Mouse (Mus musculus) limb, embryonic 14.5 days (tissue): Measurements from ENCODE around the gene Ksr1. TPM values are rescaled to one million over a fixed set of nuclear protein-coding genes. Genes with fewer than 3 reads are reported as not detected.

ENCODE experiments used
- ATAC-seq: fragments of 200-750 bp; cut with Nextera tagmentation; 2 replicates; pipeline ENCODE4 v1.8.0; 2017; ENCODE audit warnings: low read depth, moderate number of reproducible peaks, moderate TSS enrichment; ENCODE audit not compliant: low FRiP score
- DNase-seq: peaks from one replicate; pipeline ENCODE4 v3.0.0-alpha.2; 2015; ENCODE audit warnings: low spot score
- H3K27ac ChIP-seq: fragments of 300-500 bp; sonication (generic); replicated peaks from 2 replicates; pipeline ENCODE4 v1.5.1; 2014; ENCODE audit warnings: low read depth, mild to moderate bottlenecking, low read length, moderate library complexity, mixed read lengths
- H3K27me3 ChIP-seq: fragments of 300-500 bp; sonication (generic); 2 replicates; pipeline ENCODE4 v1.6.1; 2014; ENCODE audit warnings: low read length, mixed read lengths; ENCODE audit not compliant: control insufficient read depth, insufficient read depth
- H3K36me3 ChIP-seq: fragments of 300-500 bp; sonication (generic); 2 replicates; pipeline ENCODE4 v1.6.1; 2014; ENCODE audit warnings: mild to moderate bottlenecking, low read length, moderate library complexity, mixed read lengths; ENCODE audit not compliant: control insufficient read depth, insufficient read depth
- H3K4me1 ChIP-seq: fragments of 300-500 bp; sonication (generic); 2 replicates; pipeline ENCODE4 v1.6.1; 2014; ENCODE audit warnings: antibody characterized with exemption, low read length, mixed read lengths; ENCODE audit not compliant: control insufficient read depth, insufficient read depth
- H3K4me2 ChIP-seq: fragments of 300-500 bp; sonication (generic); replicated peaks from 2 replicates; pipeline ENCODE4 v1.6.1; 2014; ENCODE audit warnings: low read depth, mild to moderate bottlenecking, low read length, moderate library complexity; ENCODE audit not compliant: severe bottlenecking
- H3K4me3 ChIP-seq: fragments of 300-500 bp; sonication (generic); replicated peaks from 2 replicates; pipeline ENCODE4 v1.5.1; 2014; ENCODE audit warnings: low read length
- H3K9ac ChIP-seq: fragments of 300-500 bp; sonication (generic); 2 replicates; pipeline ENCODE4 v1.6.1; 2014; ENCODE audit warnings: mild to moderate bottlenecking, low read depth, low read length, moderate library complexity; ENCODE audit not compliant: severe bottlenecking
- H3K9me3 ChIP-seq: fragments of 300-500 bp; sonication (generic); 2 replicates; pipeline ENCODE4 v1.6.1; 2016; ENCODE audit warnings: low read length; ENCODE audit not compliant: control insufficient read depth
- POLR2A ChIP-seq: fragments of 200-500 bp; IDR thresholded peaks from 2 replicates; pipeline ENCODE4 v1.8.0; 2012; ENCODE audit warnings: inconsistent platforms, mild to moderate bottlenecking, moderate library complexity, borderline replicate concordance; ENCODE audit not compliant: insufficient read depth, insufficient read length; ENCODE audit errors: extremely low read depth
- WGBS: fragments of 180-500 bp; shearing (Covaris S2); extraction: QIAGEN DNeasy Blood & Tissue Kit; methylation state at CpG from one replicate; pipeline ENCODE4 v1.1.7; 2014; 5-methylcytosine and 5-hydroxymethylcytosine counted together
- polyA plus RNA-seq, 2 experiments: library from polyadenylated mRNA; depleted of rRNA in 1 of 2; stranded (reverse) in 1 of 2; unstranded in 1 of 2; fragments of >200 nt; fragmentation: Nextera tagmentation in 1 of 2; extraction: Ambion mirVana in 1 of 2; gene quantifications; 2 replicates each; pipeline versions ENCODE4 v1.2.1 to v1.2.3; 2012 to 2014

Gene Ksr1
- polyA plus RNA-seq, 2 experiments = 8.2 to 24.1 TPM

GRCm38 (mm10) chr11:79005578-79006394 is 140.4 kb downstream of the Ksr1 start:
- H3K9ac ChIP-seq = no peak overlapping the region
- 89% methylated on average over 14 of the region's 14 CpGs for WGBS
- H3K9me3 ChIP-seq = no peaks in the 10 kb centered on the region
- no peaks in the 10 kb centered on the region for H3K27me3 ChIP-seq
- H3K36me3 ChIP-seq = no peaks in the 10 kb centered on the region
- H3K4me3 ChIP-seq = no peak overlapping the region
- ATAC-seq (no peak), DNase-seq (no peak)
- no peak overlapping the region for H3K4me2 ChIP-seq
- H3K4me1 ChIP-seq = peaks cover 11% of the 10 kb centered on the region; the same call in 1 of the 2 replicates
- TF ChIP-seq POLR2A = no peak
- no peak overlapping the region for H3K27ac ChIP-seq

DNA sequence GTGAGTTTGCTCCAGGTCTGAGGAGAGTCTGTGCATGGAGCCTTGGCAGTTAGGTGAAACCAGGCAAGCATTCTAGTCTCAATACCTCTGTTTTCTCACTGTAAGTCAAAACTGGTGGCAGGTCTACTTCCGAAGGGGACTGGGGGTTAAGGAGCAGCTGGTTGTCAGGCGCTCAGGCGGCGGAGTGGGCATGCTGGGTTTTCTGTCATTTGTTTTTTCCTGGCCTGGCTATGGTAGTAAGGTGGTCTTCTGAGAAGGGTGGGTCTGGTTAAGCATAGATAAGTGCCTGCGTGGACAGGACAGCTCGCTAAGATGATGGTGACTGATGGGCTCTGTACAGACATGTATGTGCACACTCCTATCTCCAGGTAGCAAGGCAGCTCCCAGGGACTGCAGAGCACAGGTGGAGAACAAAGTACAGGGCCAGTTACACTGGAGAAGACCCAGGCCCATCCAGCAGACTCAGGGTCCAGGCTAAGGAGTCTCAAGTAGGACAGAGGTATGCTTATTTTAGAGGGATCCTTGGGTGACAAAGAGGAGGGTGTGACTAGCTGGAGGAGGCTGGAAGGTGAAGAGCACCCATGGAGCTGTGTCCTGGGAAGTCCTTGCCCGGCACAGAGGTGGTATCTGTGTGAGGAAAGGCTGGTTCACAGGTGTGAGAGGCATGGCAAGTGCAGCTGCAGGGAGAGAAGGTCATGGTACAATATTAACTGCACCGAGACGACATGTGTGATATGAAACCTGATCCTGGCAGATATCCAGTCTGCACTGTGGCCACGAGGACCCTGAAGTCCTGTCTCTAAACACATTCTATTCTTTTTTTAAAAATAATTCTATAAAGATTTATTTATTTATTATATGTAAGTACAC is 142.2 kb downstream of the Ksr1 start:
- H3K9ac ChIP-seq = no peak overlapping the region
- H3K9me3 ChIP-seq = no peaks in the 10 kb centered on the region
- H3K4me2 ChIP-seq = no peak overlapping the region
- H3K27me3 ChIP-seq = no peaks in the 10 kb centered on the region
- H3K27ac ChIP-seq = no peak overlapping the region
- no peaks in the 10 kb centered on the region for H3K36me3 ChIP-seq
- no peak for DNase-seq
- no peak for ATAC-seq
- WGBS = 65% methylated on average over 10 of the region's 10 CpGs
- H3K4me3 ChIP-seq = no peak overlapping the region
- no peak for TF ChIP-seq POLR2A
- peaks cover 11% of the 10 kb centered on the region; the same call in 1 of the 2 replicates for H3K4me1 ChIP-seq

DNA sequence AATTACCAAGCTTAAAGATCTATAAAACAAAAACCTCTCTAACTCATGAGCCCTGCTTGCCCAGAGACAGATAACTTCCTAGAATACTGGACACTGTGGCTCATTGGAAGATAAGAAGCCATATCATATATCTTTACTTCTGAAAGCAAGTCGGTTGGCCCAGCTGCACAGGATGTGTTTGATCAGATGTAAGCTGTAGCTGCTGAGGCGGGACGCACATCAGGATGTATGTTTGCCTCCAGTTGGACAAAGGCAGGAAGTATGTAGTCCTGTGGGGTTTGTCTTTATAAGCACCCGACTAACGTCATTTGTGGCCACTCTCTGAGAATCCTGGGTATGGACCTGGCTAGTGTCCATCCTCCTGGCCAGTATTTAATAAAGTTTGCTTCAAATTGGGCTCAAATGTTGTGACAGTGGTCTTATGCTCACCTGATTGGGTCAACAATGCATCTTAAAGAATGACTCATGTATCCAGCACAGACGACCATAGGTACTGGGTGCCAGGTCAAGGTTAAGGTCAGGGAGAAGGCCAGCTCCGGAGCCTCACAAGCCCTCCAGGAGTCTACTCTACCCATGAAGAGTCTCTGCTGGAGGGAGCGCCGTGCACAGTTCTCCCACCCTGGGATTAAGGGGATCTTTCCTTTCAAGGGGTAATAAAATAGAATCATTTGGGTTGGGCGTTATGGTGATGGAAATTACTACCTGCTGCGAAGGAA is 143.0 kb downstream of the Ksr1 start:
- ATAC-seq = no peak
- Histone ChIP-seq H3K27me3 (no peaks in the 10 kb centered on the region), H3K9me3 (no peaks in the 10 kb centered on the region), H3K27ac (peak overlapping the region; percentile 43; the same call in 1 of the 2 replicates), H3K9ac (no peak overlapping the region), H3K4me1 (peaks cover 11% of the 10 kb centered on the region; the same call in 1 of the 2 replicates), H3K36me3 (no peaks in the 10 kb centered on the region), H3K4me3 (no peak overlapping the region), H3K4me2 (no peak overlapping the region)
- 56% methylated on average over 11 of the region's 11 CpGs for WGBS
- peak; percentile 48 for DNase-seq
- TF ChIP-seq POLR2A = no peak

- no peak for TF ChIP-seq POLR2A
- WGBS = 54% methylated on average over 5 of the region's 5 CpGs
- Histone ChIP-seq H3K4me3 (no peak overlapping the region), H3K27me3 (no peaks in the 10 kb centered on the region), H3K27ac (peak overlapping the region; percentile 43; the same call in 1 of the 2 replicates), H3K9me3 (no peaks in the 10 kb centered on the region), H3K9ac (no peak overlapping the region), H3K4me2 (no peak overlapping the region), H3K4me1 (peaks cover 11% of the 10 kb centered on the region; the same call in 1 of the 2 replicates), H3K36me3 (no peaks in the 10 kb centered on the region)
- no peak for ATAC-seq
- no peak for DNase-seq
These were observed 143.7 kb downstream of the Ksr1 start for GRCm38 (mm10) chr11:79002551-79002951.

DNA sequence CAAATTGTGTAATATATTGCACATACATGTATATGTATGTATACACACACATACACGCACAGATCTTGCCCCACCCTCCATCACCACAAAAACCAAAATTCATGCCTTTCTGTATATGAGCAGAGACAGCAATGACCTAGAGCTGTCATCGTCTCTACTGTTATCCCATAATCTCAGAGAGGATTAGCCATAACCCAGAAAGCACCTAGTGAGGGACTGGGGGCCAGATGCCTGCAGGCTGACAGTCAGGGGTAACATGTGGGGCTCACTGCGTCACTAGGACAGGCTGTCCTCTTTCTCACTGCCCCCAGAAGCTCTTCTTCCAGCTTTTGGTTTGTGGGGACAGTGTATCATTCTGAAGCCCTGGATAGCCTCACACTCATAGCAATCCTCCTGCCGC is 144.3 kb downstream of the Ksr1 start:
- no peaks in the 10 kb centered on the region for H3K36me3 ChIP-seq
- H3K9me3 ChIP-seq = no peaks in the 10 kb centered on the region
- H3K4me1 ChIP-seq = peaks cover 11% of the 10 kb centered on the region; the same call in 1 of the 2 replicates
- H3K9ac ChIP-seq = no peak overlapping the region
- DNase-seq (no peak), ATAC-seq (no peak)
- H3K4me3 ChIP-seq = no peak overlapping the region
- WGBS = 83% methylated on average over 4 of the region's 4 CpGs
- H3K4me2 ChIP-seq = no peak overlapping the region
- no peak overlapping the region for H3K27ac ChIP-seq
- H3K27me3 ChIP-seq = no peaks in the 10 kb centered on the region
- no peak for TF ChIP-seq POLR2A
